Mouse (Mus musculus) right cerebral cortex, postnatal 10 days (tissue): ENCODE data around the gene Armc6.

Experiments
- DNase-seq, 2 experiments: peaks; one replicate each; pipeline ENCODE4 v3.0.0; 2021; ENCODE audit warnings: low spot score in 2 of 2

Armc6 gene

GRCm38 (mm10) chr8:70194191-70194590, 40.1 kb downstream of the Armc6 start:
- no peak for DNase-seq

GRCm38 (mm10) chr8:70193238-70193637, 41.0 kb downstream of the Armc6 start:
- DNase-seq = no peak

DNA sequence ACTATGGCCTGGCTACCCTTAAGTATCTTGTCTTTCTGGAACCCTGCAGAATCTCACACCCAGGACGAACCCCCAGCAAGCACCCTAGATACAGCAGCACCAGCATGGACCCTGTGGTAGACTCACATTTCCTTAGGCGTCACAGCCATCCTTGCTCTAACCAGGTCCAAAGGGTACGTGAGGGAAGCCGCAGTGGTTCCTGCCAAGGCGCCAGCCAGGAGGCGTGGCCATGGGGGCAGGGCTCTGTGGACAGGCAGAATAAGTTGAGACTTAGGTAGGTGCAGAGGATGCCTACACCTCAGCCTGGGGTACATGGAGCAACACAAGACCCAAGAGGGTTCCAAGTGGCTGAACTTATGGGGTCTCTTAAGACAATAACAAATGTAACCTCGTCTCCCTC, 45.6 kb downstream of the Armc6 start:
- DNase-seq = no peak

- DNase-seq = no peak
These were observed 51.1 kb downstream of the Armc6 start for GRCm38 (mm10) chr8:70183194-70183593.

DNA sequence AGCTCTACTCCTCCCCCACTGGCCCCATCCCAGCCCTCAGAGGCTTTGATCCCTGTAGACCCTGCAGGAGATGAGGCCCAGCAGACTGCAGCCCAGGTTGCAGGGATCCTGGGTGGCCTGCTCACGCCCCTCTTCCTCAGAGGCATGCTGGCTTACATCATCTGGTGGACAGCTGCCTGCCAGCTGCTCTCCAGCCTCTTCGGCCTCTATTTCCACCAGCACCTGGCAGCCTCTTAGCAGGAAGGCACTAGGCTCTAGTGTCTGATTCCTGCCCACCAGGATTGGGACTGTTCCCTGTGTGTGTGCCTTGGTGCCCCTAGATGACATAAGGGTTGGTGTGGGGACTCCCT, 52.4 kb downstream of the Armc6 start:
- no peak for DNase-seq

DNA sequence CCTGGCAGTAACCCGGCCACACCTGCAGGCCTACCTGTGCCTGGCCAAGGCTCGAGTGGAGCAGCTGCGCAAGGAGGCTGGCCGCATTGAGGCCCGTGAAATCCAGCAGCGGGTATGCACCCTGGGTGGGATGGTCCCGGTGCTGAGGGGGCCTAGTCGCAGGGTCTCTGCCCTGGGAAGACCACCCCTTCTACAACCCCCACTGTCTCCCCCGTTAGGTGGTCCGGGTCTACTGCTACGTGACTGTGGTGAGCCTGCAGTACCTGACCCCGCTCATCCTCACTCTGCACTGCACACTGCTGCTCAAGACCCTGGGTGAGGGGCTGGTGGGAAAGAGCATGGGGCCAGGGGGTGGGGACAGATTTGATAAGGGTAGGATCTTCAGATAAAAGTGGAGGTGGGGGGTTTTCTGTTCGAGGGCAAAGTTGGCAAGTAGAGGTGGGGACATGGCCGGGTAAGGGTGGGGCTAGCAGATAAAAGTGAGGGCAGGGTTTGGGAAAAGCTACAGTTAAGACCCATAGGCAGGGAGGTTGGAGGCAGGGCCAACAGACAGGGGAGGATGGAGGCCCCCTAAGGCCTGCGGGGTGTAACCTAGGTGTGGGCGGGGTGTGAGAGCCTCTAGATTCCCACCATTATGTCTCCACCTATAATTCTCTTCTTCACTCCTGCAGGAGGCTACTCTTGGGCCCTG, 52.9 kb downstream of the Armc6 start:
- no peak for DNase-seq

- no peak for DNase-seq
These were observed 55.2 kb downstream of the Armc6 start for GRCm38 (mm10) chr8:70179082-70179481.

GRCm38 (mm10) chr8:70178231-70178630, 56.0 kb downstream of the Armc6 start:
- no peak for DNase-seq

DNA sequence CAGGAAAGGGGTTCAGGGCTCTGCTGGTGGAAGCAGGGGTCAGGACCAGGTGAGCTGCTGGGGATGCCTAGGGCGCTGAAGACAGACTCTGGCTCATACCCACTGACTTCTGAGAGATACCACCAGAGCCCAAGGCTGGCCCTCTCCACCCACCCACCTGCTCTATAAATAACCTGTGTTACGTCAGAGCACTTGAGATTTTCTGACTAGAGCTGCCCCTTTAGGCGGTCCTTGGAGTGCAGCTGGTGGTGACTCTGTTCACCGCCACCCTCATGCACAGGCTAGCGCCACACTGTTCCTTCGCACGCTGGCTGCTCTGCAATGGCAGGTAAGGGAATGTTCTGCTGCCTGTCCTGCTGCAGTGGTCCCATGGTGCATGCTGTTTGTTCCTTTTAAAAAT, 60.2 kb downstream of the Armc6 start:
- no peak for DNase-seq

DNA sequence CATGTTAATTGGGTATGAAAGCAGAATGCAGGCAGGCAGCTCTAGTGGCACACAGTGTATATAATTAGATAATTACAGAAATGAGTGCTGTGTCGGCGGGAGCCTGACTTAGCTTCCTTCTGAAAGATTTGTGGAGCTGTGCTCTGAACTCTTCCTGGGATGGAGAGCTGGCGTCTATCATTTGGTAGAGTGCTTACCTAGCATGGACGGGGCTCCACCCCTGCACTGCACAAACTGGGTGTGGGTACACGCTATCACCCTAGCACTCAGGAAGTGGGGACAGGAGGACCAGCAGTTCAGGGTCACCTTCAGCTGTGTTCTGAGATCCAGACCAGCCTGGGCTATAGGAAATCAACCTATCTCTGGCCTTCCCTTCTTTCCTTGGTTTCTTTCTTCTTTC, 60.9 kb downstream of the Armc6 start:
- no peak for DNase-seq

DNA sequence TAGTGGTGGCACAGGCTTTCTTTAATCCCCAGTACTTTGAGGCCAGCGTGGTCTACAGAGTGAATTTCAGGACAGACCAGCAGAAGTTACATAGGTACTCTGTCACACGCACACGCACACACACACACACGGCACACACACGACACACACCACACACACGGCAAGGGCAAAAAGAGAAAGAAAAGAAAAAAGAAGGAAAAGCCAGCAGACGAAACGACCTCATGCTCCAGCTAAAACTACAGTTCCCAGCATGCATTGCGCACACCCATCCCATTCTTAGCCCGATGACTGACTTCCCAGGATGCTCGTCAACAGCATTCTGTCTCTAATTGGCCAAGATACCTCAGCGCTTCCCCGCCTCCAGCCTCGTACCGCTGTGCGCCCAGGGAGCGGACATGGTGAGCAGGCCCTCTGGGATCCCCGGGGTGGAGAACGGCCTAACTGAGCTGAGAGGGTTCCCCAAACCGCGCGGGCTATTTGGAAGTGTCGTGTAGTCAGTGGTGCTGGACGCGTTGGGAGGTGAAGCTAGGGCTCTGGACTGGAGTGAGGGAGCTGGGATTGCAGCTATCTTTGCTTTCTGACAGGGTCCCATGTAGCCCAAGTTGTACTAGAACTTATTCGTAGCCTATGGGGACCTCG, 62.1 kb downstream of the Armc6 start, which contains the start of gene Tmem161a:
Gene Tmem161a, plus strand, starts transcription at position 314 of the 639 bp plus-strand sequence.
- peak; percentile 96 to 97 for DNase-seq

GRCm38 (mm10) chr8:70171240-70171639, 63.0 kb downstream of the Armc6 start:
- DNase-seq = no peak

DNA sequence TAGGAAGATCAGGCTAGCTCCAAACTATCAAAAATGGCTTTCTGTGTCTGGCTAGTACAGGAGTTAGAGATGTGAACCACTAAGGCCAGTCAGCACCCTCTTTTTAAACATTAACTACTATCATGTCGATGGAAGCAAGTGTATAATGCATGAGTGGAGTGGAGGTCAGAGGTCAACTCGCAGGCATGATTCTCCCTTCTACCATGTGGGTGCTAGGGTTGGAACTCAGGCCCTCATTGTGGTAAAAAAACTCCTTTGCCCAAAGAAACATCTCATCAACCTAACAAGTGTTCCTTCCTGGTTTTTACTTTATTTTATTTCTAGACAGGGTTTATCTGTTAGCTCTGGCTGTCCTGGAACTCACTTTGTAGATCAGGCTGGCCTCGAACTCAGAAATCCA, 63.5 kb downstream of the Armc6 start:
- no peak for DNase-seq
